Mouse (Mus musculus): ENCODE data around the gene Slc7a8.

DNA sequence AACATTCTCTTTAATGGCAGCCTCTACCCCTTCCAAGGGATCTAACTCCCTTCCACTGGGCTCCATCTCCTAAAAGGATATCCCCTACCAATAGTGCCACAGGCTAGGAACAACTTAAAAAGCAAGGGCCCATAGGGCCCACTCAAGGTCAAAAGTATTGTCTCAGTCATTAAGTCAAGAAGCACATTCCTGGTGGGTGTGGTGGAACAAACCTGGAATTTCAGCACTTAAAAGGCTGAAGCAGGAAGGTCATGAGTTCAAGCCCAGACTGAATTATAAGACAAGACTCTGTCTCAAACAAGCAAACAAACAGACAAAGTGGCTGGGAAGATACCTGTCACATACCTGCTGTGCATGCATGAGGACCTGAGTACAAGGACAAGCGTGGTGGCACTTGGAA lies 14.2 kb upstream of the Slc7a8 start:
- TF ChIP-seq CTCF (IDR thresholded peaks at IDR 0.05; ENCODE audit: low read depth) (no peak), EP300 (IDR thresholded peaks at IDR 0.05; ENCODE audit: low read depth) (no peak)

All from liver, postnatal 0 days (tissue).